Mouse (Mus musculus): ENCODE results near the gene Zfp536. TPM values are rescaled to one million over a fixed set of nuclear protein-coding genes. Genes with fewer than 3 reads are reported as not detected.

The Zfp536 gene
- polyA plus RNA-seq (2012; fragmentation: generic; extraction: Trizol), result not detected

DNA sequence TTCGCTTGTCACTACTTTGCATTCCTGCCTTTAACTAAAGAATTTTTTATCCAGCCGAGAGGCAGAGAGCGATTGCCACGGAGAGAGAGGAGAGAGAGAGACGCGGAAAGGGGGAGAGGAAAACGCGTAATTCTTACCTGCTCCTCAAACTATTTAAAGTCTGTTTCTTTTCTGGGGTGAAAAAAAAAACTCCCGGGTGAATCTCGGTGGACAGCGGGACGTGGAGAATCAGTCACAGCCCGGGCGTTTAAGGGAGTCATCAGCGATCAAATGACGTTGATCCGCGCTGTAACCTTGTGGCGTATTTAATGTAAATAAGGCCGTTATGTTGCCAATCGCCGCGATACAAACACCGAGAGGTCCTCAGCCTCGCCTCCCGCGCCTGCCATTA is at the start of gene Zfp536:
Gene Zfp536, minus strand, starts transcription at position 330 of the 391 bp plus-strand sequence.
- no peak for TF ChIP-seq E2F4 (IDR thresholded peaks at IDR 0.05; ENCODE audit: insufficient read depth)
- TF ChIP-seq CEBPB (IDR thresholded peaks at IDR 0.05; ENCODE audit: insufficient read depth, poor library complexity, severe bottlenecking), result no peak
- no peak for TF ChIP-seq POLR2A (IDR thresholded peaks at IDR 0.05; ENCODE audit: insufficient read length, low read depth)
- TF ChIP-seq MYOG (IDR thresholded peaks at IDR 0.05; ENCODE audit: control insufficient read depth in 1 of 3, insufficient read depth in 1 of 3, insufficient read length in 2 of 3, low read depth in 2 of 3), result no peak
- TF ChIP-seq MYOD1 (IDR thresholded peaks at IDR 0.05; ENCODE audit: control insufficient read depth in 1 of 3, insufficient read length in 2 of 3, low read depth in 2 of 3), result no peak
- TF ChIP-seq SRF (IDR thresholded peaks at IDR 0.05; ENCODE audit: control insufficient read depth, insufficient read length, low read depth), result no peak
- no peak for TF ChIP-seq USF1 (IDR thresholded peaks at IDR 0.05; ENCODE audit: low read depth)
- no peak for TF ChIP-seq TCF3 (IDR thresholded peaks at IDR 0.05; ENCODE audit: insufficient read length, low read depth)
- TF ChIP-seq MAX (IDR thresholded peaks at IDR 0.05; ENCODE audit: low read depth), result no peak
- no peak for TF ChIP-seq POLR2AphosphoS2 (IDR thresholded peaks at IDR 0.05; ENCODE audit: insufficient read length, low read depth)
- TF ChIP-seq REST (IDR thresholded peaks at IDR 0.05; ENCODE audit: insufficient read depth, insufficient read length), result no peak
- no peak for TF ChIP-seq TCF12 (IDR thresholded peaks at IDR 0.05; ENCODE audit: insufficient read depth, poor library complexity, severe bottlenecking)
- Histone ChIP-seq H3ac (ENCODE audit: control insufficient read depth, insufficient read length) (no peak within 1 kb of the TSS), H3K27me3 (ENCODE audit: control insufficient read depth, insufficient read depth, insufficient read length) (peaks cover 32% of the 10 kb centered on the region), H3K4me3 (no peak within 1 kb of the TSS), H3K79me2 (ENCODE audit: control insufficient read depth, insufficient read depth) (no peaks in the 10 kb centered on the region), H3K4me2 (ENCODE audit: low read depth) (peak within 1 kb of the TSS; percentile 6), H3K36me3 (ENCODE audit: control insufficient read depth, insufficient read depth) (no peaks in the 10 kb centered on the region)

DNA sequence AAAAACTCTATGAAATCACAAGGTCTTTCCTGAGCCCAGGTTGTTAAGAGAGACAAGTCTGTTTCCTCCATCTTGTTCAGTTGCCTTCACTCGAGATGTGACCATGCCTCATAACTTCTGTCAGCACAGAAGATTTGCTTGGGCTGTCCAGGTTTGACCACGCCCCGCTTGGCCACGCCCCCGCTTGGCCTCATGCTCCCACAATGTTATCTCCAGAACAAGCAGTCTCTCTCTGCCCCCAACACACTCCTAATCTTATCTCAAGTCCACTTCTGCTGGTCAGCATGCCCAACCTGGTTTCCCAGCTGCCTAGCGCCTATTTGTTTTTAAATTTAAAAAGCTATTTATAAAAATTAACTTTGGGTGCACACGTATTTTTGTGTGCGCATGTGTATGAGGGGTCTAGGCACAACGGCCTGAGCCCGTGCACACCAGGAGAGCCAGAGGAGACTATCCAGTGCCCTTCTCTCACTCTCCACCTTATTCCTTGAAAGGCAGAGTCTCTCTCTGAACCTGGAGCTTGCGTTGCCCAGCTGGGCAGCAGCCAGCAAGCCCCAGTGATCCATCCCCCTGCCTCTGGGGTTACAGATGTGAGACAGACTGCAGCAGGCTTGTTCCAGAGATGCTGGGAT is 47.3 kb upstream of the Zfp536 start:
- H3K79me2 ChIP-seq (ENCODE audit: control insufficient read depth, insufficient read depth), result no peaks in the 10 kb centered on the region
- no peak overlapping the region for H3K4me2 ChIP-seq (ENCODE audit: low read depth)
- H3ac ChIP-seq (ENCODE audit: control insufficient read depth, insufficient read length), result no peak overlapping the region
- H3K27me3 ChIP-seq (ENCODE audit: control insufficient read depth, insufficient read depth, insufficient read length), result no peaks in the 10 kb centered on the region
- H3K4me3 ChIP-seq, result no peak overlapping the region
- TF ChIP-seq TCF3 (IDR thresholded peaks at IDR 0.05; ENCODE audit: insufficient read length, low read depth) (no peak), MAX (IDR thresholded peaks at IDR 0.05; ENCODE audit: low read depth) (no peak), USF1 (IDR thresholded peaks at IDR 0.05; ENCODE audit: low read depth) (no peak), E2F4 (IDR thresholded peaks at IDR 0.05; ENCODE audit: insufficient read depth) (no peak), SRF (IDR thresholded peaks at IDR 0.05; ENCODE audit: control insufficient read depth, insufficient read length, low read depth) (no peak), POLR2AphosphoS2 (IDR thresholded peaks at IDR 0.05; ENCODE audit: insufficient read length, low read depth) (no peak), MYOG (IDR thresholded peaks at IDR 0.05; ENCODE audit: control insufficient read depth in 1 of 3, insufficient read depth in 1 of 3, insufficient read length in 2 of 3, low read depth in 2 of 3) (no peak)
- no peaks in the 10 kb centered on the region for H3K36me3 ChIP-seq (ENCODE audit: control insufficient read depth, insufficient read depth)

DNA sequence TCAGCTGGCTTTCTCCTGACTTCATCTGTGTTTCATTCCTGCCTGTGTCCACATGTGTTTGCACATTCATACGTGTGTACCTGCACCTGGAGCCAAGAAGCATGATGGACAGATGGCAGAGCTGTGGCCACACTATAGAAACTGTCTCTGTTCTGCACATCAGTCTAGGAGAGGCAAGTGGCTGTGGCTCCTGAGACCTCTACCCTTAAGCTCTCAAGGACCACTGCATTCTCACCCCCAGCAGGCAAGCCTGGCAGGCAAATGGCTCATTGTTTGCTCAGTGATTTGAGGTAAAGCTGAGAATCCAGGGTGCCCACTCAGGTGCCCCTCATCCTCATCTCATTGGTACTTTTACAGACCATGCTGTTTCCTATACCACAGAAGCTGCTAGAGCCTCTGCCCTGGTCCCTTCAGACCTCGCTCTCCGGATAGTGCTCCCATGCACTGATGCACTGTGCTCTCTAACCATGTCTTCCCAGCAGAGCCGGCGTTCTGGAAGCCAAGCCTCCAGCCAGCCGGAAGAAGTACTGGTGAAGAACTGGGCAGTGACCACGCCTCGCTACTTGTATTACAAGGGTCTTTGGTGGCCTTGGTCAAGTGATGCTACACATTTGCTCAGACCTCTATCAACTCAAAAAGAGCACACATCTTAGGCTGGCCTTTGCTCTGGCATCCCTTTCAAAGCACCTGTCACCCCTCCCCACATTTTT is 45.3 kb upstream of the Zfp536 start:
- H3K79me2 ChIP-seq (ENCODE audit: control insufficient read depth, insufficient read depth), result no peaks in the 10 kb centered on the region
- H3ac ChIP-seq (ENCODE audit: control insufficient read depth, insufficient read length), result no peak overlapping the region
- TF ChIP-seq POLR2A (IDR thresholded peaks at IDR 0.05; ENCODE audit: insufficient read length, low read depth) (no peak), E2F4 (IDR thresholded peaks at IDR 0.05; ENCODE audit: insufficient read depth) (no peak), POLR2AphosphoS2 (IDR thresholded peaks at IDR 0.05; ENCODE audit: insufficient read length, low read depth) (no peak), TCF12 (IDR thresholded peaks at IDR 0.05; ENCODE audit: insufficient read depth, poor library complexity, severe bottlenecking) (no peak), CEBPB (IDR thresholded peaks at IDR 0.05; ENCODE audit: insufficient read depth, poor library complexity, severe bottlenecking) (no peak), MYOD1 (IDR thresholded peaks at IDR 0.05; ENCODE audit: control insufficient read depth in 1 of 3, insufficient read length in 2 of 3, low read depth in 2 of 3) (no peak), SRF (IDR thresholded peaks at IDR 0.05; ENCODE audit: control insufficient read depth, insufficient read length, low read depth) (no peak), USF1 (IDR thresholded peaks at IDR 0.05; ENCODE audit: low read depth) (no peak), MAX (IDR thresholded peaks at IDR 0.05; ENCODE audit: low read depth) (no peak), MYOG (IDR thresholded peaks at IDR 0.05; ENCODE audit: control insufficient read depth in 1 of 3, insufficient read depth in 1 of 3, insufficient read length in 2 of 3, low read depth in 2 of 3) (no peak), TCF3 (IDR thresholded peaks at IDR 0.05; ENCODE audit: insufficient read length, low read depth) (no peak), REST (IDR thresholded peaks at IDR 0.05; ENCODE audit: insufficient read depth, insufficient read length) (no peak)
- H3K4me3 ChIP-seq, result no peak overlapping the region
- no peaks in the 10 kb centered on the region for H3K36me3 ChIP-seq (ENCODE audit: control insufficient read depth, insufficient read depth)
- no peaks in the 10 kb centered on the region for H3K27me3 ChIP-seq (ENCODE audit: control insufficient read depth, insufficient read depth, insufficient read length)
- no peak overlapping the region for H3K4me2 ChIP-seq (ENCODE audit: low read depth)

DNA sequence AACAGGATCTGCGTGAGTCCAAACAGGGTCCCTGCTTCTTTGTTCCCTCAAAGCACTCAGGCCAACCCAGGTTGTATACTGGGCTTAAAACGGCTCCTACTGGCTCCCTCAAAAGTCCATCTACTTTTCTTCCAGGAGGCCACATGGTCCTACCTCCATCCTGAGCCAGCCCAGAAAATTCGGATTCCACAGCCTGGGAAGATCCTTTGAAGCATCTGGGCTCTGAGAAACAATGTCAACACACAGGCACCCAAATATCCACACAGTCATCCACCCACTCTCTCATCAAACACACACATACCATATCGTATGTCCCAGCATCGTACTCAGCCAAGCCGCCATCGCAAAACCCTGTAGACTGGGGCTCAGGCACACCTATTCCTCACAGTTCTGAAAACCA is 43.5 kb upstream of the Zfp536 start:
- no peaks in the 10 kb centered on the region for H3K36me3 ChIP-seq (ENCODE audit: control insufficient read depth, insufficient read depth)
- TF ChIP-seq MYOG (IDR thresholded peaks at IDR 0.05; ENCODE audit: control insufficient read depth in 1 of 3, insufficient read depth in 1 of 3, insufficient read length in 2 of 3, low read depth in 2 of 3) (no peak), POLR2A (IDR thresholded peaks at IDR 0.05; ENCODE audit: insufficient read length, low read depth) (no peak)
- H3K79me2 ChIP-seq (ENCODE audit: control insufficient read depth, insufficient read depth), result no peaks in the 10 kb centered on the region
- no peaks in the 10 kb centered on the region for H3K27me3 ChIP-seq (ENCODE audit: control insufficient read depth, insufficient read depth, insufficient read length)
- H3K4me2 ChIP-seq (ENCODE audit: low read depth), result no peak overlapping the region
- H3ac ChIP-seq (ENCODE audit: control insufficient read depth, insufficient read length), result no peak overlapping the region
- H3K4me3 ChIP-seq, result no peak overlapping the region
